Mouse (Mus musculus) liver, adult (tissue): ENCODE measurements around the gene Rad9b.

Experiments used
- GATA4 ChIP-seq: IDR thresholded peaks from 2 replicates; pipeline ENCODE4 v1.6.1; 2014; ENCODE audit warnings: mild to moderate bottlenecking, low read length; ENCODE audit not compliant: insufficient replicate concordance

Rad9b gene

DNA sequence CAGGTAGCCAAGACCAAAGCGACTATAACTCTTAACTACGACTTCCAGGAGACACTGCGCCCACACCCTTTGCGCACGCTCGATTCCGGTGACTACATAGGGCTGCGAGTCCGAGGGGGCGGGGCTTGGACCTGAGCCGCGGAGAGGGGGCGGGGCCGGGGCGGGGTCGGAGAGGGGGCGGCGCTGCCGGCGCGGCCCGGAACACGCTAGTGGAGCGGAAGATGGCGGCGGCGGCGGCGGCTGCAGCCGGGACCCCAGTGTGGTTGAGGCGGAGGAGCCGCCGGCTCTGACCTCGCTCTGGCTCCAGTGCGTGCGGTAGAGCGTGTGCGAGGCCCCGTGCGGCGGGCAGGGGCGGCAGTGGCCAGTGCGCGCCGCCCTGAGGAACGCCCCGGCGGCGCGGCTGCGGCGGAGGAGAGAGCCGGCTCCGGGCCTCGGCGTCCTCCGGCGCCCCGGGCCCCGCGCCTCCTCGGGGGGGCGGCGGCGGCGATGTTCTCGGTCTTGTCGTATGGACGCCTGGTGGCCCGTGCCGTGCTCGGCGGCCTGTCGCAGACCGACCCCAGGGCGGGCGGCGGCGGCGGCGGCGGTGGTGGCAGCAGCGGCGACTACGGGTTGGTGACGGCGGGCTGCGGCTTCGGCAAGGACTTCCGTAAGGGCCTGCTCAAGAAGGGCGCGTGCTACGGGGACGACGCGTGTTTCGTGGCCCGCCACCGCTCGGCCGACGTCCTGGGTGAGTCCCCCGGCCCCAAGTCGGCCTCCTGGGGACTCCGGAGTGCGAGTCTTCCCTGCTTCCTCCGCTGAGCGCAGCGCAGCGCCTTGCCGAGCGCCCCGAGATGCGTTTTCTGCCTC, 69.6 kb downstream of the Rad9b start, which contains the start of gene Pptc7:
TSS of gene Pptc7 (plus strand) at position 183 of the 846 bp plus-strand sequence.
- TF ChIP-seq GATA4: no peak

DNA sequence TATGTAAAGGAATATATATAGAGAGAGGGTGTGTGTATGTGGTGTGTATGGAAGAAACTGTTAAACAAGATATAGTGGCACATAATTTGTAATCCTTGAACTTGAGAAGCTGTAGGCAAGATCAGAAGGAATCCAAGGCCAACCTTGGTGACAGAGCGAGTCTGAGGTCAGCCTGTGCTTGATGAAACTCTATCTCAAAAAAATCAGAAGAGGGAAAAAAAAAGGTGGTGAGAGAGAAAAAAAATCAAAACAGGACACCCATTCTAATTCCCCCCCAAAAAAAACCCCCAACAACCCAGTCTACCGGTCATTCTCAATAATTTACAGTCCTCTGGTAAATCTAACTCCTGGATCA, 70.2 kb downstream of the Rad9b start:
- no peak for TF ChIP-seq GATA4

DNA sequence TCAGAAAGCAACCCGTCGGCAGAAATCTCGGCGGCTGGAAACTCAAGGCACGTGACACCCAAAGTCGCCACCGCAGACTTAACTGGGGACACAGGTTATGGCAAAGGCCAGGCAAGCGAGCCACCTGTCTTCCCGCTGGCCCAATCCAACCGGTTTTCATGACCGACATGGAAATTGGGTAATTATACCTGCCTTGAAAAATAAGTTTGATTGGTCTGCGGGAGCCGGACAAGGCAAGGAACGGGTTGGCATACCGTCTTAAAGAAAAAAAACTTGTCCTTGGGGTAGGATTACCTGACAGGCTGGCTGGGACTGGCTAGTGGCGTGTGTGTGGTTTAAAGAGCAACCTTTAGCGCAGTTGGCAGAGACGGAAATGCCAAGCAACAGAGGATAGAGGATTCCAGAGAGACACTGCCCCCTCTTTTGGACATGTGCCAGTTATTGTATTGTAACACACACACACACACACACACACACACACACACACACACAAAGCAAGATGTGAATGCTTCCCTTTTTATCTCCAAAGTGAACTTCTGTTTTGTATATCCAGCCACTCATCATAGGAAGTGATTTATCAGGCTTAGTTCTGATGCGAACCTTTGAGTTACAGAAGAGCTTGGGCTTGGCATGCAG, 73.1 kb downstream of the Rad9b start:
- no peak for TF ChIP-seq GATA4

DNA sequence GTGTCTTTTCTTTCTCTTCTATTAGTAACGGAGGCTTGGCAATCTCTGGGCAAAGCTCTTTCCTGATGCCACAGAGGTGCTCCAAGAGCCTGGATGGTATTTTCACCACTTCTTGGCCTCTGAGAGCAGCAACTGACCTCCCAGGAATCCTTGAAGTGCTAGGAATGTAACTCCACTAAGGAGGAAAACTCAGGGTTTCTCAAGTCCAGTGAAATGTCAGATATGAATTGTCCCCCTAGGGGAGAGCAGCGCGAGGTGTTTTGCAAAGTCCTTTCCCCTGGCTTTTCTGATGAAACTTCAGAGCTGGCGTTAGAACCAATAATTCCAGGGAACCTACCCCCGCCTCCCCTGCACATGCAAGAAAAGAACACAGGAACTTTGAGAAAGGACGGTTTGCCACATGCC, 73.6 kb downstream of the Rad9b start:
- no peak for TF ChIP-seq GATA4

DNA sequence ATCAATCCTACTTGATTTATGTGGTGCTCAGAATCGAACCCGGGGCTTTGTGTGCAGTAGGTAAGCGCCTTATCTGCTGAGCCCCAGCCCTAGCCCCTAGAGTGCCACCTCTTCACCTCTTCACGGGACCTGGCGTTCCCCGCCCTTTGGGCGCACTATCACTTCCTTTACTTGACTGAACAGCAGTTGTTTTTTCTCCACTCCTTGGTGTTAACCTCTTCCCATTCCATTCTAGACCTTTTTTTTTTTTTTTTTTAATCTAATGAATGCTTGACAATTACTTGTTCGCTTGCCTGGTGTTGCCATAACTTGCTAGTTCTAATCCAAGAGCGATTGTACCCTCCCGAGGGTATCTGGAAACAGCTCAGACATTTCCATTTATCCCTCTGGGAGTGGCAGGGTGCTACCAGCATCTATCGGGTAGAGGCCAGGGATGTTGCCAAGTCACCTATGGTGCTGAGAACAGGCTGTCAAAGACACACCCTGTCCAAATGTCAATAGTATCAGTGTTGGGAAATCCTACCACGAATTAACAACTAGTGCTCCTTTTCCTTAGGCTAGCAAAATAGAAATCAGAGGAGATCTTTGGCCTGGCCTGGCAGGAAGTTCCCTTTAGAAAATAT, 74.1 kb downstream of the Rad9b start:
- no peak for TF ChIP-seq GATA4

DNA sequence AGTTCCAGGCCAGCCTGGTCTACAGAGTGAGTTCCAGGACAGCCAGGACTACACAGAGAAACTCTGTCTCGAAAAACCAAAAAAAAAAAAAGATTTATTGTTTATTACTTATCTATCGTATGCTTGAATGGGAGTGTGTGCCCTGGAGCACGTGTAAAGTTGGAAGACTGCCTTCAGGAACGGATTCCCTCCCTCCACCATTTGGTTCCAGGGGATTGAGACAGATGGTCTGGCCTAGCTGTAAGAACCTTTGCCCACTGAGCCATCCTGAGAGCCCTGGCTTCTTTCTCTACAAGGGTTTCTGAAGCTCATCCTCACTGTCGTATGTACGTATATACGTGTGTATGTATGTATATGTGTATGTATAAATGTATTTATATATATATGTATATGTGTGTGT, 75.1 kb downstream of the Rad9b start:
- TF ChIP-seq GATA4: no peak

DNA sequence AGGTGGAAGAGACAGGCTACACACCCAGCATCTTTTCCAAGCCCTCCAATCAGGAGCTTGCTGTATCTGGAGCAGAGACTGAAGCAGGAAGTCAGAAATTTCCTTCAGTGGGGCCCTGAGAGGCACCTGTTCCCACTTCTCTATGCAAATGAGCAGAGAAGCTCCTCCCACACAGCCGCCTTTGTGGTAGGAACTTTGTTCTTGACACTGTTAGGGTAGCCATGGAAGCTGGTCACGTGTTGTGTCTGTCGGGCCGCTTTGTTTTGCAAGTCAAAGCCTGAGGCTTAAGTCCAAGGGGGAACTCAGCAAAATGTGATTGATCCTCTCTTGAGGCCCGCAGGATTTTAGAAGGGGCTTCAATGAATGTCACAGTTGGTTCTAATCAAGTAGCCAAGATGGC, 79.2 kb downstream of the Rad9b start:
- TF ChIP-seq GATA4: no peak
